Mouse (Mus musculus): Measurements from ENCODE around the gene 1700088E04Rik. TPM values are rescaled to one million over a fixed set of nuclear protein-coding genes. Genes with fewer than 3 reads are reported as not detected.

Gene 1700088E04Rik
- polyA plus RNA-seq, 1 experiment from 2014 or later: 4.2 TPM

- H3K4me3 ChIP-seq (ENCODE audit: low read length): peak overlapping the region; percentile 85
- no peaks in the 10 kb centered on the region for H3K27me3 ChIP-seq (replicated peaks; ENCODE audit: control insufficient read depth, insufficient read depth, low read length)
- no peaks in the 10 kb centered on the region for H3K36me3 ChIP-seq (ENCODE audit: control insufficient read depth, insufficient read depth, low read length)
- peak overlapping the region; percentile 96 for H3K4me2 ChIP-seq (ENCODE audit: low read depth, low read length)
- peak overlapping the region; percentile 84 for H3K9ac ChIP-seq (ENCODE audit: low read depth, low read length)
- H3K4me1 ChIP-seq (ENCODE audit: control insufficient read depth, insufficient read depth, low read length): peaks cover 22% of the 10 kb centered on the region
- whole genome bisulfite sequencing: 22% methylated on average over 9 of the region's 9 CpGs
- ATAC-seq: no peak
- no peak overlapping the region for H3K27ac ChIP-seq (ENCODE audit: low read length)
- H3K9me3 ChIP-seq (ENCODE audit: control insufficient read depth, low read length): no peaks in the 10 kb centered on the region
Observed at GRCm38 (mm10) chr15:79110031-79110430, 31.0 kb downstream of the 1700088E04Rik start.

GRCm38 (mm10) chr15:79109321-79109934 lies 31.6 kb downstream of the 1700088E04Rik start:
- WGBS: under 1% methylated on average over 46 of the region's 46 CpGs
- Histone ChIP-seq H3K9me3 (ENCODE audit: control insufficient read depth, low read length) (no peaks in the 10 kb centered on the region), H3K4me2 (ENCODE audit: low read depth, low read length) (peak overlapping the region; percentile 96)

GRCm38 (mm10) chr15:79108421-79109320 lies 32.4 kb downstream of the 1700088E04Rik start, which contains the start of gene Micall1:
TSS of gene Micall1 (plus strand) at chr15:79108898.
- H3K9ac ChIP-seq (ENCODE audit: low read depth, low read length): peak within 1 kb of the TSS; percentile 84
- ATAC-seq: peak; percentile 89
- H3K4me3 ChIP-seq (ENCODE audit: low read length): peak within 1 kb of the TSS; percentile 85
- H3K27me3 ChIP-seq (replicated peaks; ENCODE audit: control insufficient read depth, insufficient read depth, low read length): no peaks in the 10 kb centered on the region
- whole genome bisulfite sequencing: under 1% methylated on average over 73 of the region's 85 CpGs
- H3K36me3 ChIP-seq (ENCODE audit: control insufficient read depth, insufficient read depth, low read length): no peaks in the 10 kb centered on the region
- H3K4me1 ChIP-seq (ENCODE audit: control insufficient read depth, insufficient read depth, low read length): peaks cover 22% of the 10 kb centered on the region
- peak within 1 kb of the TSS; percentile 96 for H3K4me2 ChIP-seq (ENCODE audit: low read depth, low read length)
- H3K9me3 ChIP-seq (ENCODE audit: control insufficient read depth, low read length): no peaks in the 10 kb centered on the region
- H3K27ac ChIP-seq (ENCODE audit: low read length): peak within 1 kb of the TSS; percentile 85

More at GRCm38 (mm10) chr15:79109321-79109934, 31.6 kb downstream of the 1700088E04Rik start:
- H3K4me1 ChIP-seq (ENCODE audit: control insufficient read depth, insufficient read depth, low read length): peaks cover 22% of the 10 kb centered on the region
- peak overlapping the region; percentile 85 for H3K27ac ChIP-seq (ENCODE audit: low read length)
- ATAC-seq: peak; percentile 68
- no peaks in the 10 kb centered on the region for H3K36me3 ChIP-seq (ENCODE audit: control insufficient read depth, insufficient read depth, low read length)
- H3K4me3 ChIP-seq (ENCODE audit: low read length): peak overlapping the region; percentile 85
- peak overlapping the region; percentile 84 for H3K9ac ChIP-seq (ENCODE audit: low read depth, low read length)
- H3K27me3 ChIP-seq (replicated peaks; ENCODE audit: control insufficient read depth, insufficient read depth, low read length): no peaks in the 10 kb centered on the region

- 22% methylated on average over 7 of the region's 7 CpGs for WGBS
- Histone ChIP-seq H3K9ac (ENCODE audit: low read depth, low read length) (peak overlapping the region; percentile 84), H3K4me1 (ENCODE audit: control insufficient read depth, insufficient read depth, low read length) (peaks cover 22% of the 10 kb centered on the region), H3K27ac (ENCODE audit: low read length) (peak overlapping the region; percentile 85), H3K9me3 (ENCODE audit: control insufficient read depth, low read length) (no peaks in the 10 kb centered on the region), H3K27me3 (replicated peaks; ENCODE audit: control insufficient read depth, insufficient read depth, low read length) (no peaks in the 10 kb centered on the region), H3K4me2 (ENCODE audit: low read depth, low read length) (peak overlapping the region; percentile 96), H3K4me3 (ENCODE audit: low read length) (peak overlapping the region; percentile 85; the same call in 1 of the 2 replicates), H3K36me3 (ENCODE audit: control insufficient read depth, insufficient read depth, low read length) (no peaks in the 10 kb centered on the region)
- ATAC-seq: no peak
Observed at GRCm38 (mm10) chr15:79107966-79108365, 33.1 kb downstream of the 1700088E04Rik start.

GRCm38 (mm10) chr15:79105804-79106203 lies 35.2 kb downstream of the 1700088E04Rik start:
- Histone ChIP-seq H3K27ac (ENCODE audit: low read length) (no peak overlapping the region), H3K27me3 (replicated peaks; ENCODE audit: control insufficient read depth, insufficient read depth, low read length) (no peaks in the 10 kb centered on the region), H3K4me2 (ENCODE audit: low read depth, low read length) (no peak overlapping the region), H3K36me3 (ENCODE audit: control insufficient read depth, insufficient read depth, low read length) (no peaks in the 10 kb centered on the region), H3K9me3 (ENCODE audit: control insufficient read depth, low read length) (no peaks in the 10 kb centered on the region), H3K9ac (ENCODE audit: low read depth, low read length) (no peak overlapping the region), H3K4me3 (ENCODE audit: low read length) (no peak overlapping the region), H3K4me1 (ENCODE audit: control insufficient read depth, insufficient read depth, low read length) (peaks cover 17% of the 10 kb centered on the region)
- 51% methylated on average over 2 of the region's 2 CpGs for WGBS
- no peak for ATAC-seq

GRCm38 (mm10) chr15:79103264-79103663 lies 37.8 kb downstream of the 1700088E04Rik start:
- no peak overlapping the region for H3K27ac ChIP-seq (ENCODE audit: low read length)
- no peak overlapping the region for H3K9ac ChIP-seq (ENCODE audit: low read depth, low read length)
- no peaks in the 10 kb centered on the region for H3K27me3 ChIP-seq (replicated peaks; ENCODE audit: control insufficient read depth, insufficient read depth, low read length)
- H3K4me2 ChIP-seq (ENCODE audit: low read depth, low read length): no peak overlapping the region
- no peak for ATAC-seq
- no peaks in the 10 kb centered on the region for H3K36me3 ChIP-seq (ENCODE audit: control insufficient read depth, insufficient read depth, low read length)
- peaks cover 13% of the 10 kb centered on the region for H3K4me1 ChIP-seq (ENCODE audit: control insufficient read depth, insufficient read depth, low read length)
- 80% methylated on average over 10 of the region's 10 CpGs for WGBS
- H3K9me3 ChIP-seq (ENCODE audit: control insufficient read depth, low read length): no peaks in the 10 kb centered on the region
- no peak overlapping the region for H3K4me3 ChIP-seq (ENCODE audit: low read length)

GRCm38 (mm10) chr15:79101531-79101930 lies 39.5 kb downstream of the 1700088E04Rik start:
- H3K36me3 ChIP-seq (ENCODE audit: control insufficient read depth, insufficient read depth, low read length): no peaks in the 10 kb centered on the region
- no peak overlapping the region for H3K4me2 ChIP-seq (ENCODE audit: low read depth, low read length)
- no peak overlapping the region for H3K27ac ChIP-seq (ENCODE audit: low read length)
- H3K4me3 ChIP-seq (ENCODE audit: low read length): no peak overlapping the region
- H3K27me3 ChIP-seq (replicated peaks; ENCODE audit: control insufficient read depth, insufficient read depth, low read length): no peaks in the 10 kb centered on the region
- H3K9ac ChIP-seq (ENCODE audit: low read depth, low read length): no peak overlapping the region; the same call in 1 of the 2 replicates
- ATAC-seq: no peak
- H3K9me3 ChIP-seq (ENCODE audit: control insufficient read depth, low read length): no peaks in the 10 kb centered on the region
- H3K4me1 ChIP-seq (ENCODE audit: control insufficient read depth, insufficient read depth, low read length): peaks cover 25% of the 10 kb centered on the region

GRCm38 (mm10) chr15:79100391-79100790 lies 40.7 kb downstream of the 1700088E04Rik start:
- WGBS: 74% methylated on average over 4 of the region's 4 CpGs
- no peak overlapping the region for H3K27ac ChIP-seq (ENCODE audit: low read length)

GRCm38 (mm10) chr15:79099456-79099855 lies 41.6 kb downstream of the 1700088E04Rik start:
- no peak overlapping the region for H3K9ac ChIP-seq (ENCODE audit: low read depth, low read length)
- peaks cover 31% of the 10 kb centered on the region for H3K4me1 ChIP-seq (ENCODE audit: control insufficient read depth, insufficient read depth, low read length)
- H3K4me3 ChIP-seq (ENCODE audit: low read length): no peak overlapping the region
- no peaks in the 10 kb centered on the region for H3K9me3 ChIP-seq (ENCODE audit: control insufficient read depth, low read length)
- H3K4me2 ChIP-seq (ENCODE audit: low read depth, low read length): no peak overlapping the region
- peak overlapping the region; percentile 49 for H3K27ac ChIP-seq (ENCODE audit: low read length)
- H3K27me3 ChIP-seq (replicated peaks; ENCODE audit: control insufficient read depth, insufficient read depth, low read length): no peaks in the 10 kb centered on the region
- no peak for ATAC-seq
- WGBS: 77% methylated on average over 4 of the region's 4 CpGs
- H3K36me3 ChIP-seq (ENCODE audit: control insufficient read depth, insufficient read depth, low read length): no peaks in the 10 kb centered on the region

More at GRCm38 (mm10) chr15:79100391-79100790, 40.7 kb downstream of the 1700088E04Rik start:
- ATAC-seq: no peak
- Histone ChIP-seq H3K27me3 (replicated peaks; ENCODE audit: control insufficient read depth, insufficient read depth, low read length) (no peaks in the 10 kb centered on the region), H3K4me2 (ENCODE audit: low read depth, low read length) (no peak overlapping the region), H3K9ac (ENCODE audit: low read depth, low read length) (no peak overlapping the region), H3K36me3 (ENCODE audit: control insufficient read depth, insufficient read depth, low read length) (no peaks in the 10 kb centered on the region), H3K9me3 (ENCODE audit: control insufficient read depth, low read length) (no peaks in the 10 kb centered on the region), H3K4me1 (ENCODE audit: control insufficient read depth, insufficient read depth, low read length) (peaks cover 31% of the 10 kb centered on the region), H3K4me3 (ENCODE audit: low read length) (no peak overlapping the region)

All from intestine, embryonic 16.5 days (tissue).